Mouse (Mus musculus): ENCODE data around the gene Shisal1. TPM values are rescaled to one million over a fixed set of nuclear protein-coding genes. Genes with fewer than 3 reads are reported as not detected.

Gene Shisal1
- polyA plus RNA-seq, 1 experiment from 2014 or later: 7.9 TPM

DNA sequence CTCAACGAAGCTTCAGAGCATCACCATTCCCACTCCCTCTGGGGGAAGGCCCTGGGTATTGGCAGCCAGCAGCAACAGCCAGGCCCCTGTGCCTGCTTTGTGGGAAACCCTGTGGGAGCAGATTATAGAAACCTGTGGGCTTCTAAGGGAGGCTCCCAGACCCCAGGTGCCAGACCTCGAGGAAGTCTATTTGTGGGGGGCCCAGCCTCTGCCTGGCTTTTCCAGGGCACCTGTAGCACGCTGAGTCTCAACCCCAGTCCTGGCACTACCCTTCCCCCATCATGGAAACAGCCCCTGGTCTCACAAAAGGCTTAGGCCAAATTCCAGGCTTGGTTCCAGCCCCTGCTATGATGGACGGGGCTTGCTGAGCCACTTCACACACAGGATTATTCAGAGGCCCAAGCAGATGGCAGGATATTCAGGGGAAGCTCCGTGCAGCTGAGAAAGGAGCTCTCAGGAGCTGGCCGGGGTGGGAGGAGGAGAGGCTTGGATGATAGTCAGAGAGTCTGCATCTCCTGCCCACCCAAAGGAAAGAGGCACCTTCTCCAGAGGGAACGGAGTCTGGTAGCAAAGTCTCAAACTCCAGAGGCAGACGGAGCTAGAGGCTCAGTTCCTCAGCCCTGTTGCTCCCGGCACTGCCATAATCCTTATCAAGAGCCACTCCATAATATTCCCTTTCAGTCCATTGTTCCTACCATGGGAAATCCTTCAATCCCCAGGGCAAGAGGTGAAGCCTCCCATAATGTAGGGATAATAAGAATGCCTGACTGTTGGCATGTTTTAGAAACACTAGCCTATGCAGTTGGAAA lies 32.7 kb downstream of the Shisal1 start:
- H3K27me3 ChIP-seq (replicated peaks; ENCODE audit: control insufficient read depth, insufficient read depth, low read length): no peaks in the 10 kb centered on the region
- ATAC-seq: peak; percentile 76
- peaks cover 46% of the 10 kb centered on the region for H3K4me1 ChIP-seq (ENCODE audit: control insufficient read depth, insufficient read depth, low read length)
- peak overlapping the region; percentile 86 for H3K27ac ChIP-seq (ENCODE audit: low read depth, low read length)
- no peak overlapping the region for H3K4me2 ChIP-seq (ENCODE audit: low read length)
- 9% methylated on average over 9 of the region's 9 CpGs for WGBS
- H3K4me3 ChIP-seq (ENCODE audit: low read depth, low read length): no peak overlapping the region
- no peaks in the 10 kb centered on the region for H3K9me3 ChIP-seq (replicated peaks; ENCODE audit: control insufficient read depth, low read length)
- DNase-seq (ENCODE audit: low spot score): peak; percentile 92
- no peak overlapping the region; the same call in 1 of the 2 replicates for H3K9ac ChIP-seq (ENCODE audit: low read length)
- H3K36me3 ChIP-seq (ENCODE audit: control insufficient read depth, insufficient read depth, low read length): no peaks in the 10 kb centered on the region

DNA sequence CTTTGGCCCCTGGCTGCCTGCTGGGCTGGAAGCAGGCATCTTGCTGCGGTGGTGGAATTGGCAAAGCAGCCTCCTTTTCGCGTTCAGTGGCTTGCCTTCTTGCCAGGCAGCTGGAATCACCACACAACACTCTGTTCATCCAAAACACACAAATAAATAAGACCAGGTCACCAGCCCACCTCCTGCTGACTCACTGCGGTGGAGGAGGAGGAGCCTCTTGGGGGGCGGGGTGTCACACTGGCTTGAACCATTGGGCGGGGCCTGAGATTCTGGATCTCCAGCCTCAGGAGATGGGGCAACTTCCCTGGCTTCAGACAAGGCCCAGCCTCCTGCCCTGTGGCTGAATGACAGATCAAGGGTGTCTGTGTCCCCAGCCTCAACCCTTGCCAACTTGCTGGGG lies 34.5 kb downstream of the Shisal1 start:
- no peak overlapping the region for H3K9ac ChIP-seq (ENCODE audit: low read length)
- no peaks in the 10 kb centered on the region for H3K9me3 ChIP-seq (replicated peaks; ENCODE audit: control insufficient read depth, low read length)
- peaks cover 36% of the 10 kb centered on the region for H3K4me1 ChIP-seq (ENCODE audit: control insufficient read depth, insufficient read depth, low read length)
- no peaks in the 10 kb centered on the region for H3K27me3 ChIP-seq (replicated peaks; ENCODE audit: control insufficient read depth, insufficient read depth, low read length)
- H3K4me3 ChIP-seq (ENCODE audit: low read depth, low read length): no peak overlapping the region
- H3K36me3 ChIP-seq (ENCODE audit: control insufficient read depth, insufficient read depth, low read length): no peaks in the 10 kb centered on the region
- no peak overlapping the region for H3K27ac ChIP-seq (ENCODE audit: low read depth, low read length)
- ATAC-seq (no peak), DNase-seq (ENCODE audit: low spot score) (peak; percentile 39)
- H3K4me2 ChIP-seq (ENCODE audit: low read length): no peak overlapping the region
- 20% methylated on average over 6 of the region's 6 CpGs for WGBS

DNA sequence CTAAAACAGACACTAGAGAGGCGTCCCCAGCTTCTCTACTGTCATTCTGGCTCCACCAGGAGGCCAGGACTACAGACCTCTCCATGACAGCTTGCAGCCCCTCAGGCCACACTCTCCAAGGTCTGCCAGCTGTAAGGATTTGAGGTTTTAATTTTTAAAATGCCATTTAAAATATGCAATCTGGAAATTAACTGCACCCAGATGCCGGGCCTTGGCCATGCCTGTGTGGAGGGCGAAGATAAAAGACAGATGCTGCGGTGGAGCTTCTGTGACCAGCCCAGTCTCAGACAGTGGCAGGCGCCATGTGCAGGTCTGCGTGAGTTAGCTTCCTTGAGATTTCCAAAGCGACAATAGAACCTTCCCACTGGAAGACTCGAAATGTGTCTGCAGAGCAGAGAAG lies 36.8 kb downstream of the Shisal1 start:
- DNase-seq (ENCODE audit: low spot score) (no peak), ATAC-seq (no peak)
- no peak overlapping the region for H3K9ac ChIP-seq (ENCODE audit: low read length)
- no peaks in the 10 kb centered on the region for H3K27me3 ChIP-seq (replicated peaks; ENCODE audit: control insufficient read depth, insufficient read depth, low read length)
- H3K4me2 ChIP-seq (ENCODE audit: low read length): no peak overlapping the region
- no peak overlapping the region for H3K4me3 ChIP-seq (ENCODE audit: low read depth, low read length)
- peaks cover 30% of the 10 kb centered on the region for H3K4me1 ChIP-seq (ENCODE audit: control insufficient read depth, insufficient read depth, low read length)
- H3K9me3 ChIP-seq (replicated peaks; ENCODE audit: control insufficient read depth, low read length): no peaks in the 10 kb centered on the region
- H3K27ac ChIP-seq (ENCODE audit: low read depth, low read length): no peak overlapping the region
- H3K36me3 ChIP-seq (ENCODE audit: control insufficient read depth, insufficient read depth, low read length): 0 out of 2 replicates have a peak, but pooled peaks cover 3% of the 10 kb centered on the region
- 66% methylated on average over 8 of the region's 8 CpGs for WGBS

DNA sequence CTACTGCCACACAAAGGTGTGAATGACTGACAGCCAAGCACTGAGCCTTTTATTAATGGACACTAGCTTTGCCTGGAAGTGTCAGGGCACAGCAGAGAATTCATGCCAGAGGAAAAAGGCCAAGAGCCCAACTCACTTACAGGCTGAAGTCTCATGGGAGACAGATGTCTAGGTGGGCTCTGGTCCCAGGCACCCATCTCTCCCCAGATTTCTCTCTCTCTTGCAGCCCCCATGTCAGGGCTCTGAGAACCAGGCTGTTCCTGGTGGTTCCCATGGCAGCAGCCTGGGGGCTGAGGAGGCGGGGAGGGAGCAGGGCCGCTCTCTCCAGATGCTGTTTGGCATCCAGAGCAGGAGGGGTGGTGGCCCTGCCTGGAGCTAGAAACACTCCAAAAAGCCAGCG lies 38.3 kb downstream of the Shisal1 start:
- WGBS: 32% methylated on average over 3 of the region's 3 CpGs
- DNase-seq (ENCODE audit: low spot score): peak; percentile 55

DNA sequence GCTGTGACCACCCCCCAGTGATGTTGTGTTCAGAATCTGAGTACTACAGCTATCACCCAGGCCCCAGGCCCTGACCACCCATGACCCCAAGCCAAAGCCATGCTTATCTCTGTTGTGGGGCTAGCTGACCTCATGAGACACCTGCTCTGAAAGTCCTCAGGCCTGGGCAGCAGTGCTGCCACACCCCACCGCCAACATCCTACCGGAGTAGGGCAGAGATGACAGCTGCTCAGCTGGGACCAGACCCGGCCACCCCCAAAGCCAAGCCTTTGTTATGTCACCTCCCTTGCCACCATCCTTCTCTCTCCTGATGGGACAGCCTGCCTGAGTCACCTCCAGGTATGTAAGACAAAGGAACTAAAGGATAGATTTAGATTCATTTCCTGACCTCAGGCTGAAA lies 41.1 kb downstream of the Shisal1 start:
- Histone ChIP-seq H3K27me3 (replicated peaks; ENCODE audit: control insufficient read depth, insufficient read depth, low read length) (0 out of 2 replicates have a peak, but pooled peaks cover 3% of the 10 kb centered on the region), H3K4me1 (ENCODE audit: control insufficient read depth, insufficient read depth, low read length) (peaks cover 6% of the 10 kb centered on the region), H3K36me3 (ENCODE audit: control insufficient read depth, insufficient read depth, low read length) (0 out of 2 replicates have a peak, but pooled peaks cover 3% of the 10 kb centered on the region), H3K27ac (ENCODE audit: low read depth, low read length) (no peak overlapping the region), H3K4me3 (ENCODE audit: low read depth, low read length) (no peak overlapping the region), H3K4me2 (ENCODE audit: low read length) (no peak overlapping the region), H3K9me3 (replicated peaks; ENCODE audit: control insufficient read depth, low read length) (no peaks in the 10 kb centered on the region), H3K9ac (ENCODE audit: low read length) (no peak overlapping the region)
- no peak for ATAC-seq
- no peak for DNase-seq (ENCODE audit: low spot score)
- WGBS: 92% methylated on average over 3 of the region's 3 CpGs

More for the DNA sequence above, 38.3 kb downstream of the Shisal1 start:
- H3K36me3 ChIP-seq (ENCODE audit: control insufficient read depth, insufficient read depth, low read length): 0 out of 2 replicates have a peak, but pooled peaks cover 3% of the 10 kb centered on the region
- H3K9me3 ChIP-seq (replicated peaks; ENCODE audit: control insufficient read depth, low read length): no peaks in the 10 kb centered on the region
- no peaks in the 10 kb centered on the region for H3K27me3 ChIP-seq (replicated peaks; ENCODE audit: control insufficient read depth, insufficient read depth, low read length)
- H3K4me3 ChIP-seq (ENCODE audit: low read depth, low read length): no peak overlapping the region
- peaks cover 18% of the 10 kb centered on the region for H3K4me1 ChIP-seq (ENCODE audit: control insufficient read depth, insufficient read depth, low read length)
- H3K9ac ChIP-seq (ENCODE audit: low read length): no peak overlapping the region
- H3K4me2 ChIP-seq (ENCODE audit: low read length): no peak overlapping the region
- H3K27ac ChIP-seq (ENCODE audit: low read depth, low read length): no peak overlapping the region; the same call in 1 of the 2 replicates
- ATAC-seq: peak; percentile 55

DNA sequence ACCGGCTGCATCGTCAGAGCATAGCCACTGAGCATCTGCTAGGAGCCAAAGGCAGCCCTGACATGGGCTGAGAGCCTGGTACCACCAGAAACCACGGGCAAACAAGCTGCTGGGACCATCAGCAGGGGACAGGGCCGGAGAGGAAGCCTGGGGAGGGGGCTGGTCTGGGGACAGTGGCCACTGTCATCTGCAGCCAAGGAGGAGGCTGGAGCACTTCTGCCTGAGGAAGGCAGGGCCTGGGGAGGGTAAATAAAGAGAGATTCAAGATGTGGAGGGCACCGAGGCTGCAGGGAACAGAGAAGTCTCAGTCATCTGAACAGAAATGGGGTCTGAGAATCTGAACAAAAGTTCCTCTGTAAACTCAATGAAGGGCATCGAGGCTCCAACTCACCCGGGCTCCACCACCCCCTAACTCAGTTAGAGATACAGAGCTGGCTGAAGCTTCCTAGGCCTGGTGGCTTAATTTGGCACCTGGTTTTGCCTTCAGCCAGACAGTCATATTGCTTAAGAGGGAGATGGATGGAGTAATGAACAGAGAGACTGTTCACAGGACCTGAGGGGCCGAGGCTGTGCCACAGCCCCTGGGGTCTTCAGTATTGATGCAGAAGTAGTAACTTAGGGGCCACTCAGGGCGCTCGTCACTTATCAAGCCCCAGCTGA lies 43.3 kb downstream of the Shisal1 start:
- H3K4me3 ChIP-seq (ENCODE audit: low read depth, low read length): no peak overlapping the region
- WGBS: 77% methylated on average over 10 of the region's 10 CpGs
- no peaks in the 10 kb centered on the region for H3K9me3 ChIP-seq (replicated peaks; ENCODE audit: control insufficient read depth, low read length)
- peaks cover 2% of the 10 kb centered on the region for H3K4me1 ChIP-seq (ENCODE audit: control insufficient read depth, insufficient read depth, low read length)
- H3K4me2 ChIP-seq (ENCODE audit: low read length): no peak overlapping the region
- 0 out of 2 replicates have a peak, but pooled peaks cover 3% of the 10 kb centered on the region for H3K36me3 ChIP-seq (ENCODE audit: control insufficient read depth, insufficient read depth, low read length)
- 0 out of 2 replicates have a peak, but pooled peaks cover 3% of the 10 kb centered on the region for H3K27me3 ChIP-seq (replicated peaks; ENCODE audit: control insufficient read depth, insufficient read depth, low read length)
- H3K9ac ChIP-seq (ENCODE audit: low read length): no peak overlapping the region
- DNase-seq (ENCODE audit: low spot score) (no peak), ATAC-seq (no peak)
- no peak overlapping the region for H3K27ac ChIP-seq (ENCODE audit: low read depth, low read length)

DNA sequence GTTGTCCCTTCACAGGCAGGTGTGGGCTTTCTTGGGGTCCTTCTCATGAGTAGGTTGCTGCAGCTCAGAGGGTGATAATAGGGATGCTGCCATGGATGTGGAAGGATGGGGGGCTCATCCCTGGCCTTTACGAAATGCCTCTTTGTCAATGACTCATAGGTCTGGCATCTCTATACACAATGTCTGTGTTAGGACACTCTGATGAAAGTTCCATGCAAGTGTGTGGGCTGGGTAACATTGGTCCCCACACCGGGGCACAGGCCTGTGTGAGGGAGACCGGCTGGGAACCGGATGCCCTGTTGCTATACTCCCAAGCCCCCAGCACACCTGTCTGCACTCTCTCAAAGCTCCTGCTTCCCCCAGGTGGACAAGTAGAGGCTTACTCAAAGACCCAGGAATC lies 48.3 kb downstream of the Shisal1 start:
- H3K4me2 ChIP-seq (ENCODE audit: low read length): no peak overlapping the region
- H3K27me3 ChIP-seq (replicated peaks; ENCODE audit: control insufficient read depth, insufficient read depth, low read length): 0 out of 2 replicates have a peak, but pooled peaks cover 3% of the 10 kb centered on the region
- 89% methylated on average over 4 of the region's 4 CpGs for WGBS
- no peak overlapping the region for H3K27ac ChIP-seq (ENCODE audit: low read depth, low read length)
- ATAC-seq (no peak), DNase-seq (ENCODE audit: low spot score) (no peak)
- no peak overlapping the region for H3K4me3 ChIP-seq (ENCODE audit: low read depth, low read length)
- H3K36me3 ChIP-seq (ENCODE audit: control insufficient read depth, insufficient read depth, low read length): no peaks in the 10 kb centered on the region
- no peaks in the 10 kb centered on the region; the same call in 1 of the 2 replicates for H3K4me1 ChIP-seq (ENCODE audit: control insufficient read depth, insufficient read depth, low read length)
- no peaks in the 10 kb centered on the region for H3K9me3 ChIP-seq (replicated peaks; ENCODE audit: control insufficient read depth, low read length)
- no peak overlapping the region for H3K9ac ChIP-seq (ENCODE audit: low read length)

DNA sequence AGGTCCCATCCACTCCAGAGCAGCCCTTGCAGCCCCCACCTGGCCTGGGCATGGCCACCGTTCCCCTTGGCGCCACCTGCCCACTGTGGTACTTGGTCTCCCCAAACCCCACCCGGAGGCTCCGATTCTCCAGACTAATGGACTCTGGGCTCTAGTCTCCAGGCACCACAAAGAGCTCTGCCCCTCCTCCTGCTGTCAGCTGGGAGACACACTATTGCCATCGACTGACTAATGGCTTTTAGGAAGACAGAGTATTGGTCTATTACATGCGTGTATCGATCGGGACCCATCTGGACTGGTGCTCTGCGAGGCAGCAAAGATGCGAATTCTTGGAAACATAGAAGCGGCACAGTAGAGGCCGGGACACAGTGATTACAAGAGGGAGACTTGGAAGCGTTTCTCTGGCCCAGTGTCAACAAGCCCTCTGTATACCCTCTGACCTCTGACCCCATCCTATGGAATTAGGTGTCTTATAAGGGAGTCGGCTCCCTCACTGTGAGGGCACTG lies 49.2 kb downstream of the Shisal1 start:
- Histone ChIP-seq H3K9ac (ENCODE audit: low read length) (no peak overlapping the region), H3K36me3 (ENCODE audit: control insufficient read depth, insufficient read depth, low read length) (no peaks in the 10 kb centered on the region), H3K27me3 (replicated peaks; ENCODE audit: control insufficient read depth, insufficient read depth, low read length) (0 out of 2 replicates have a peak, but pooled peaks cover 3% of the 10 kb centered on the region), H3K4me2 (ENCODE audit: low read length) (no peak overlapping the region), H3K4me3 (ENCODE audit: low read depth, low read length) (no peak overlapping the region), H3K9me3 (replicated peaks; ENCODE audit: control insufficient read depth, low read length) (no peaks in the 10 kb centered on the region), H3K27ac (ENCODE audit: low read depth, low read length) (no peak overlapping the region), H3K4me1 (ENCODE audit: control insufficient read depth, insufficient read depth, low read length) (no peaks in the 10 kb centered on the region; the same call in 1 of the 2 replicates)
- WGBS: 85% methylated on average over 14 of the region's 14 CpGs
- ATAC-seq: no peak
- DNase-seq (ENCODE audit: low spot score): no peak
